Mouse (Mus musculus) kidney, adult 8-10 months (tissue): Measurements from ENCODE around the gene Pitpnb.

Experiments used
- DNase-seq, 2 experiments: peaks; one replicate each; pipeline ENCODE4 v3.0.0; 2022

The Pitpnb gene

GRCm38 (mm10) chr5:111423616-111424015 lies 93.1 kb downstream of the Pitpnb start:
- no peak for DNase-seq

- DNase-seq: no peak
Observed at GRCm38 (mm10) chr5:111425813-111426212, 95.2 kb downstream of the Pitpnb start.

- DNase-seq: no peak
Observed at GRCm38 (mm10) chr5:111426249-111426648, 95.7 kb downstream of the Pitpnb start.

GRCm38 (mm10) chr5:111428882-111429281 lies 98.3 kb downstream of the Pitpnb start:
- no peak for DNase-seq

- DNase-seq: no peak
Observed at GRCm38 (mm10) chr5:111429726-111430125, 99.2 kb downstream of the Pitpnb start.

GRCm38 (mm10) chr5:111431007-111431730 lies 100.6 kb downstream of the Pitpnb start:
- DNase-seq: no peak

GRCm38 (mm10) chr5:111432842-111433241 lies 102.3 kb downstream of the Pitpnb start:
- DNase-seq: no peak

- no peak for DNase-seq
Observed at GRCm38 (mm10) chr5:111434342-111434842, 103.8 kb downstream of the Pitpnb start.

GRCm38 (mm10) chr5:111436260-111436659 lies 105.7 kb downstream of the Pitpnb start:
- DNase-seq: no peak

GRCm38 (mm10) chr5:111437205-111437604 lies 106.6 kb downstream of the Pitpnb start:
- no peak for DNase-seq
